Mouse (Mus musculus): Measurements from ENCODE around the gene Styxl1.

GRCm38 (mm10) chr5:135793996-135794858 lies 16.0 kb upstream of the Styxl1 start:
- TF ChIP-seq POLR2A (IDR thresholded peaks at IDR 0.05; ENCODE audit: control insufficient read depth, extremely low read depth, insufficient read depth, low read length, poor library complexity) (no peak), CTCF (IDR thresholded peaks at IDR 0.05; ENCODE audit: borderline replicate concordance, control insufficient read depth, extremely low read depth, insufficient read depth, low read length, poor library complexity) (peak; percentile 89)

Measured in thymus, adult 2 months (tissue).